Mouse (Mus musculus) embryonic facial prominence, embryonic 13.5 days (tissue): Measurements from ENCODE around the gene Bicc1. TPM values are rescaled to one million over a fixed set of nuclear protein-coding genes. Genes with fewer than 3 reads are reported as not detected.

Source experiments
- ATAC-seq: fragments of 200-750 bp; cut with Nextera tagmentation; 2 replicates; pipeline ENCODE4 v1.8.0; 2017; ENCODE audit warnings: low read depth; ENCODE audit not compliant: insufficient number of reproducible peaks, insufficient read depth, low FRiP score, low TSS enrichment
- H3K27ac ChIP-seq: fragments of 300-500 bp; sonication (generic); 2 replicates; pipeline ENCODE4 v1.5.1; 2015; ENCODE audit warnings: moderate library complexity, mild to moderate bottlenecking, inconsistent platforms
- H3K27me3 ChIP-seq: fragments of 300-500 bp; sonication (generic); 2 replicates; pipeline ENCODE4 v1.6.1; 2015; ENCODE audit warnings: mild to moderate bottlenecking, inconsistent platforms
- H3K36me3 ChIP-seq: fragments of 300-500 bp; sonication (generic); 2 replicates; pipeline ENCODE4 v1.6.1; 2015; ENCODE audit warnings: mild to moderate bottlenecking, inconsistent platforms
- H3K4me1 ChIP-seq: fragments of 300-500 bp; sonication (generic); 2 replicates; pipeline ENCODE4 v1.6.1; 2015; ENCODE audit warnings: inconsistent platforms
- H3K4me2 ChIP-seq: fragments of 300-500 bp; sonication (generic); 2 replicates; pipeline ENCODE4 v1.6.1; 2015; ENCODE audit warnings: moderate library complexity, mild to moderate bottlenecking, inconsistent platforms
- H3K4me3 ChIP-seq: fragments of 300-500 bp; sonication (generic); 2 replicates; pipeline ENCODE4 v1.5.1; 2015; ENCODE audit warnings: mild to moderate bottlenecking, inconsistent platforms
- H3K9ac ChIP-seq: fragments of 300-500 bp; sonication (generic); 2 replicates; pipeline ENCODE4 v1.6.1; 2015; ENCODE audit warnings: mild to moderate bottlenecking, inconsistent platforms
- H3K9me3 ChIP-seq: fragments of 300-500 bp; sonication (generic); 2 replicates; pipeline ENCODE4 v1.6.1; 2016; ENCODE audit warnings: inconsistent platforms
- WGBS: fragments of 180-500 bp; shearing (Covaris S2); methylation state at CpG from one replicate; pipeline ENCODE4 v1.1.7; 2015; ENCODE audit warnings: mixed read lengths; 5-methylcytosine and 5-hydroxymethylcytosine counted together
- polyA plus RNA-seq: library from polyadenylated mRNA; unstranded; fragments of >200 nt; fragmentation: Nextera tagmentation; extraction: Ambion mirVana; gene quantifications from 2 replicates; pipeline ENCODE4 v1.2.1, GENCODE M21; 2015

Bicc1 gene
- polyA plus RNA-seq, 1 experiment from 2014 or later = 25.9 TPM

- Histone ChIP-seq H3K9me3 (no peaks in the 10 kb centered on the region), H3K9ac (no peak overlapping the region), H3K27ac (no peak overlapping the region), H3K4me3 (no peak overlapping the region), H3K36me3 (peaks cover 80% of the 10 kb centered on the region), H3K4me1 (no peaks in the 10 kb centered on the region), H3K4me2 (no peak overlapping the region), H3K27me3 (no peaks in the 10 kb centered on the region)
- WGBS = 89% methylated on average over 3 of the region's 3 CpGs
- no peak for ATAC-seq
Observed at GRCm38 (mm10) chr10:70936008-70936407, 223.5 kb downstream of the Bicc1 start.

- Histone ChIP-seq H3K27me3 (no peaks in the 10 kb centered on the region), H3K36me3 (peaks cover 48% of the 10 kb centered on the region), H3K4me2 (no peak overlapping the region), H3K27ac (no peak overlapping the region), H3K9ac (no peak overlapping the region), H3K4me1 (no peaks in the 10 kb centered on the region), H3K4me3 (no peak overlapping the region), H3K9me3 (no peaks in the 10 kb centered on the region)
- WGBS = 82% methylated on average over 4 of the region's 4 CpGs
- ATAC-seq = no peak
Observed at GRCm38 (mm10) chr10:70926126-70926525, 233.4 kb downstream of the Bicc1 start.

- H3K9ac ChIP-seq = no peak overlapping the region
- H3K9me3 ChIP-seq = no peaks in the 10 kb centered on the region
- no peak for ATAC-seq
- no peak overlapping the region for H3K27ac ChIP-seq
- H3K27me3 ChIP-seq = no peaks in the 10 kb centered on the region
- H3K36me3 ChIP-seq = peaks cover 33% of the 10 kb centered on the region
- no peak overlapping the region for H3K4me3 ChIP-seq
- H3K4me1 ChIP-seq = no peaks in the 10 kb centered on the region
- 80% methylated on average over 3 of the region's 3 CpGs for WGBS
- no peak overlapping the region for H3K4me2 ChIP-seq
Observed at GRCm38 (mm10) chr10:70924348-70924747, 235.2 kb downstream of the Bicc1 start.

GRCm38 (mm10) chr10:70923936-70924335 lies 235.6 kb downstream of the Bicc1 start:
- Histone ChIP-seq H3K36me3 (peaks cover 30% of the 10 kb centered on the region; the same call in 1 of the 2 replicates), H3K9me3 (no peaks in the 10 kb centered on the region), H3K4me2 (no peak overlapping the region), H3K9ac (no peak overlapping the region), H3K27me3 (no peaks in the 10 kb centered on the region), H3K4me3 (no peak overlapping the region), H3K4me1 (no peaks in the 10 kb centered on the region), H3K27ac (no peak overlapping the region)
- WGBS = 89% methylated on average over 3 of the region's 3 CpGs
- ATAC-seq = no peak

GRCm38 (mm10) chr10:70921481-70921880 lies 238.0 kb downstream of the Bicc1 start:
- ATAC-seq = no peak
- Histone ChIP-seq H3K9ac (no peak overlapping the region), H3K27ac (no peak overlapping the region), H3K9me3 (0 out of 2 replicates have a peak, but pooled peaks cover 8% of the 10 kb centered on the region), H3K36me3 (peaks cover 21% of the 10 kb centered on the region; the same call in 1 of the 2 replicates), H3K4me1 (no peaks in the 10 kb centered on the region), H3K4me3 (no peak overlapping the region), H3K27me3 (no peaks in the 10 kb centered on the region), H3K4me2 (no peak overlapping the region)
- 88% methylated on average over 6 of the region's 6 CpGs for WGBS

GRCm38 (mm10) chr10:70919851-70920250 lies 239.6 kb downstream of the Bicc1 start:
- Histone ChIP-seq H3K27me3 (no peaks in the 10 kb centered on the region), H3K27ac (no peak overlapping the region), H3K36me3 (peaks cover 14% of the 10 kb centered on the region; the same call in 1 of the 2 replicates), H3K4me2 (no peak overlapping the region), H3K9me3 (0 out of 2 replicates have a peak, but pooled peaks cover 8% of the 10 kb centered on the region), H3K4me1 (no peaks in the 10 kb centered on the region), H3K9ac (no peak overlapping the region), H3K4me3 (no peak overlapping the region)
- ATAC-seq = no peak
- 65% methylated on average over 1 of the region's 1 CpGs for WGBS

GRCm38 (mm10) chr10:70919031-70919663 lies 240.4 kb downstream of the Bicc1 start:
- Histone ChIP-seq H3K27me3 (no peaks in the 10 kb centered on the region), H3K4me2 (no peak overlapping the region), H3K36me3 (peaks cover 14% of the 10 kb centered on the region; the same call in 1 of the 2 replicates), H3K9ac (no peak overlapping the region), H3K9me3 (0 out of 2 replicates have a peak, but pooled peaks cover 8% of the 10 kb centered on the region), H3K4me1 (no peaks in the 10 kb centered on the region), H3K27ac (no peak overlapping the region), H3K4me3 (no peak overlapping the region)
- 83% methylated on average over 13 of the region's 13 CpGs for WGBS
- ATAC-seq = no peak

GRCm38 (mm10) chr10:70916697-70917096 lies 242.8 kb downstream of the Bicc1 start:
- Histone ChIP-seq H3K27ac (no peak overlapping the region), H3K4me1 (no peaks in the 10 kb centered on the region), H3K36me3 (no peaks in the 10 kb centered on the region), H3K9ac (no peak overlapping the region), H3K27me3 (no peaks in the 10 kb centered on the region), H3K4me2 (no peak overlapping the region), H3K9me3 (peaks cover 11% of the 10 kb centered on the region; the same call in 1 of the 2 replicates), H3K4me3 (no peak overlapping the region)
- no peak for ATAC-seq
- 90% methylated on average over 6 of the region's 6 CpGs for WGBS

- no peak for ATAC-seq
- WGBS = 89% methylated on average over 6 of the region's 6 CpGs
- H3K4me1 ChIP-seq = no peaks in the 10 kb centered on the region
- H3K4me3 ChIP-seq = no peak overlapping the region
- H3K4me2 ChIP-seq = no peak overlapping the region
- no peak overlapping the region for H3K9ac ChIP-seq
- no peaks in the 10 kb centered on the region for H3K36me3 ChIP-seq
- no peaks in the 10 kb centered on the region for H3K27me3 ChIP-seq
- no peak overlapping the region for H3K27ac ChIP-seq
- peaks cover 11% of the 10 kb centered on the region; the same call in 1 of the 2 replicates for H3K9me3 ChIP-seq
Observed at GRCm38 (mm10) chr10:70915096-70915495, 244.4 kb downstream of the Bicc1 start.

- no peak overlapping the region for H3K27ac ChIP-seq
- no peak overlapping the region for H3K4me3 ChIP-seq
- no peak for ATAC-seq
- no peak overlapping the region for H3K4me2 ChIP-seq
- H3K27me3 ChIP-seq = no peaks in the 10 kb centered on the region
- H3K36me3 ChIP-seq = no peaks in the 10 kb centered on the region
- no peak overlapping the region for H3K9ac ChIP-seq
- 68% methylated on average over 7 of the region's 7 CpGs for WGBS
- H3K4me1 ChIP-seq = no peaks in the 10 kb centered on the region
- H3K9me3 ChIP-seq = no peaks in the 10 kb centered on the region
Observed at GRCm38 (mm10) chr10:70903936-70904335, 255.6 kb downstream of the Bicc1 start.

- H3K9me3 ChIP-seq = no peaks in the 10 kb centered on the region
- no peak overlapping the region for H3K4me2 ChIP-seq
- no peak for ATAC-seq
- no peak overlapping the region for H3K27ac ChIP-seq
- no peaks in the 10 kb centered on the region for H3K27me3 ChIP-seq
- WGBS = 64% methylated on average over 5 of the region's 5 CpGs
- H3K36me3 ChIP-seq = no peaks in the 10 kb centered on the region
- H3K4me3 ChIP-seq = no peak overlapping the region
- H3K9ac ChIP-seq = no peak overlapping the region
- no peaks in the 10 kb centered on the region for H3K4me1 ChIP-seq
Observed at GRCm38 (mm10) chr10:70902751-70903485, 256.6 kb downstream of the Bicc1 start.
